In genomic region chr14:45453538-45454233, GRCm38 (mm10) we compare ENCODE assay signal across 7 mouse cellular contexts. TPM values are rescaled to one million over a fixed set of nuclear protein-coding genes. Genes with fewer than 3 reads are reported as not detected.
DNase-seq lines count a peak whose midpoint lies in the region; ATAC-seq and TF ChIP-seq lines count a peak whose summit lies in the region.

No protein-coding gene starts in this region.

- no peak for TF ChIP-seq POLR2A in testis, adult 2 months (IDR thresholded peaks at IDR 0.05; ENCODE audit: control insufficient read depth, low read depth, low read length)

- WGBS in intestine, postnatal 0 days: 66% methylated on average over 5 of the region's 5 CpGs
- WGBS in liver, embryonic 15.5 days (ENCODE audit: insufficient replicate concordance): 72% methylated on average over 5 of the region's 5 CpGs
- WGBS in midbrain, embryonic 14.5 days: 77% methylated on average over 5 of the region's 5 CpGs

- TF ChIP-seq CTCF in testis, adult 2 months (IDR thresholded peaks at IDR 0.05; ENCODE audit: control insufficient read depth, insufficient read depth, insufficient replicate concordance, low read depth, low read length): no peak
- TF ChIP-seq CTCF in intestine, postnatal 0 days (IDR thresholded peaks at IDR 0.05; ENCODE audit: low read depth): no peak

- no peak for ATAC-seq in intestine, postnatal 0 days
- no peak for ATAC-seq in liver, embryonic 15.5 days (ENCODE audit: insufficient read depth)
- ATAC-seq in megakaryocyte-erythroid progenitor cell, adult 5-6 weeks (replicated peaks; ENCODE audit: low FRiP score, low TSS enrichment, poor library complexity, severe bottlenecking): no peak
- no peak for ATAC-seq in midbrain, embryonic 14.5 days (ENCODE audit: low FRiP score, low TSS enrichment)

- H3K4me1 ChIP-seq in testis, adult 2 months (ENCODE audit: control insufficient read depth, insufficient read depth, low read length): peaks cover 4% of the 10 kb centered on the region; the same call in 1 of the 2 replicates
- H3K4me1 ChIP-seq in intestine, postnatal 0 days (replicated peaks; ENCODE audit: control insufficient read depth, insufficient read depth, low read length): no peaks in the 10 kb centered on the region
- peaks cover 39% of the 10 kb centered on the region for H3K4me1 ChIP-seq in liver, embryonic 15.5 days (replicated peaks)
- H3K4me1 ChIP-seq in midbrain, embryonic 14.5 days (ENCODE audit: control insufficient read depth, insufficient read depth, low read length): peaks cover 11% of the 10 kb centered on the region

- H3K4me2 ChIP-seq in intestine, postnatal 0 days (replicated peaks; ENCODE audit: low read depth): no peak overlapping the region
- no peak overlapping the region for H3K4me2 ChIP-seq in liver, embryonic 15.5 days
- no peak overlapping the region for H3K4me2 ChIP-seq in midbrain, embryonic 14.5 days (ENCODE audit: low read length)

- H3K9ac ChIP-seq in intestine, postnatal 0 days (ENCODE audit: low read depth, low read length): no peak overlapping the region
- no peak overlapping the region for H3K9ac ChIP-seq in liver, embryonic 15.5 days
- H3K9ac ChIP-seq in midbrain, embryonic 14.5 days (replicated peaks; ENCODE audit: low read length): no peak overlapping the region

- H3K27me3 ChIP-seq in testis, adult 2 months (ENCODE audit: control insufficient read depth, insufficient read depth, low read length): no peaks in the 10 kb centered on the region
- H3K27me3 ChIP-seq in intestine, postnatal 0 days (replicated peaks; ENCODE audit: control insufficient read depth, insufficient read depth, low read length): no peaks in the 10 kb centered on the region
- no peaks in the 10 kb centered on the region for H3K27me3 ChIP-seq in liver, embryonic 15.5 days
- H3K27me3 ChIP-seq in midbrain, embryonic 14.5 days (ENCODE audit: control insufficient read depth, insufficient read depth, low read length): no peaks in the 10 kb centered on the region

- no peaks in the 10 kb centered on the region for H3K36me3 ChIP-seq in testis, adult 2 months (ENCODE audit: control insufficient read depth, insufficient read depth, low read length)
- H3K36me3 ChIP-seq in intestine, postnatal 0 days (ENCODE audit: control insufficient read depth, insufficient read depth): peaks cover 4% of the 10 kb centered on the region; the same call in 1 of the 2 replicates
- H3K36me3 ChIP-seq in liver, embryonic 15.5 days (replicated peaks): no peaks in the 10 kb centered on the region; the same call in 1 of the 2 replicates
- H3K36me3 ChIP-seq in midbrain, embryonic 14.5 days (ENCODE audit: control insufficient read depth, insufficient read depth, low read length): peaks cover 8% of the 10 kb centered on the region

- H3K4me3 ChIP-seq in testis, adult 2 months (ENCODE audit: control insufficient read depth, low read depth, low read length): no peak overlapping the region
- no peak overlapping the region for H3K4me3 ChIP-seq in intestine, postnatal 0 days (ENCODE audit: low read depth, low read length)
- no peak overlapping the region for H3K4me3 ChIP-seq in liver, embryonic 15.5 days (replicated peaks)
- H3K4me3 ChIP-seq in midbrain, embryonic 14.5 days (replicated peaks; ENCODE audit: low read depth, low read length): no peak overlapping the region

- DNase-seq in testis, postnatal 10 days (ENCODE audit: low spot score): no peak
- no peak for DNase-seq in midbrain, embryonic 14.5 days
- no peak for DNase-seq in left cerebral cortex, adult 8-10 months (ENCODE audit: low spot score in 2 of 2)

- no peaks in the 10 kb centered on the region for H3K9me3 ChIP-seq in intestine, postnatal 0 days (ENCODE audit: control insufficient read depth)
- no peaks in the 10 kb centered on the region for H3K9me3 ChIP-seq in liver, embryonic 15.5 days (replicated peaks)
- H3K9me3 ChIP-seq in midbrain, embryonic 14.5 days (ENCODE audit: control insufficient read depth, low read length): no peaks in the 10 kb centered on the region

- H3K27ac ChIP-seq in testis, adult 2 months (ENCODE audit: control insufficient read depth, insufficient read depth, low read depth, low read length): 0 out of 2 replicates have a peak overlapping the region, but pooled peaks have one; percentile 5
- peak overlapping the region; percentile 58; the same call in 1 of the 2 replicates for H3K27ac ChIP-seq in intestine, postnatal 0 days (ENCODE audit: low read depth, low read length)
- peak overlapping the region; percentile 59 for H3K27ac ChIP-seq in liver, embryonic 15.5 days (replicated peaks)
- H3K27ac ChIP-seq in midbrain, embryonic 14.5 days (replicated peaks; ENCODE audit: low read depth, low read length): no peak overlapping the region

RNA-seq across cellular contexts. Expression of gene Gnpnat1, which starts 49.0 kb away (rescaled TPM):
- polyA plus RNA-seq in testis, adult 2 months (2012; rRNA removed): 3.5 TPM in 2 replicates
- 37.8 and 40.9 TPM in 2 replicates for polyA plus RNA-seq in intestine, postnatal 0 days (2015; fragmentation: Nextera tagmentation; extraction: Ambion mirVana)
- 25.2 and 30.2 TPM in 2 replicates for polyA plus RNA-seq in liver, embryonic 15.5 days (2015; fragmentation: Nextera tagmentation; extraction: Ambion mirVana)
- total RNA-seq in megakaryocyte-erythroid progenitor cell, adult 5-6 weeks (2014; fragmentation: Nextera tagmentation): 11.8 and 21.3 TPM in 2 replicates
- 14.5 and 23.6 TPM in 2 replicates for total RNA-seq in megakaryocyte-erythroid progenitor cell, adult 5-6 weeks (2017)
- 31.6 and 32.3 TPM in 2 replicates for polyA plus RNA-seq in midbrain, embryonic 14.5 days (2014; fragmentation: Nextera tagmentation; extraction: Ambion mirVana)
- 10 to 100 TPM; 16.5 to 19.2 (median 18.6) TPM for total RNA-seq in left cerebral cortex, adult 8-10 months (2022)
